Mouse (Mus musculus) hindbrain, embryonic 12.5 days (tissue): Measurements from ENCODE around the gene Sirt4. TPM values are rescaled to one million over a fixed set of nuclear protein-coding genes. Genes with fewer than 3 reads are reported as not detected.

ENCODE experiments used
- ATAC-seq: fragments of 200-750 bp; cut with Nextera tagmentation; 2 replicates; pipeline ENCODE4 v1.8.0; 2017; ENCODE audit warnings: moderate TSS enrichment; ENCODE audit not compliant: low FRiP score
- H3K27ac ChIP-seq: fragments of 300-500 bp; sonication (generic); 2 replicates; pipeline ENCODE4 v1.5.1; 2016; ENCODE audit warnings: mild to moderate bottlenecking
- H3K27me3 ChIP-seq: fragments of 300-500 bp; sonication (generic); 2 replicates; pipeline ENCODE4 v1.6.1; 2016; ENCODE audit warnings: mild to moderate bottlenecking
- H3K36me3 ChIP-seq: fragments of 300-500 bp; sonication (generic); 2 replicates; pipeline ENCODE4 v1.6.1; 2016; ENCODE audit warnings: mild to moderate bottlenecking
- H3K4me1 ChIP-seq: fragments of 300-500 bp; sonication (generic); 2 replicates; pipeline ENCODE4 v1.6.1; 2016
- H3K4me2 ChIP-seq: fragments of 300-500 bp; sonication (generic); replicated peaks from 2 replicates; pipeline ENCODE4 v1.6.1; 2016; ENCODE audit warnings: mild to moderate bottlenecking
- H3K4me3 ChIP-seq: fragments of 300-500 bp; sonication (generic); 2 replicates; pipeline ENCODE4 v1.5.1; 2016; ENCODE audit warnings: mild to moderate bottlenecking
- H3K9ac ChIP-seq: fragments of 300-500 bp; sonication (generic); 2 replicates; pipeline ENCODE4 v1.6.1; 2016; ENCODE audit warnings: mild to moderate bottlenecking, moderate library complexity
- H3K9me3 ChIP-seq: fragments of 300-500 bp; sonication (generic); replicated peaks from 2 replicates; pipeline ENCODE4 v1.6.1; 2016; ENCODE audit warnings: mild to moderate bottlenecking
- WGBS: fragments of 180-500 bp; shearing (Covaris S2); methylation state at CpG from one replicate; pipeline ENCODE4 v1.1.7; 2016; 5-methylcytosine and 5-hydroxymethylcytosine counted together
- polyA plus RNA-seq: library from polyadenylated mRNA; unstranded; fragments of >200 nt; fragmentation: Nextera tagmentation; extraction: Ambion mirVana; gene quantifications from 2 replicates; pipeline ENCODE4 v1.2.1, GENCODE M21; 2016

The Sirt4 gene
- polyA plus RNA-seq: 23.1 and 24.7 TPM in 2 replicates

DNA sequence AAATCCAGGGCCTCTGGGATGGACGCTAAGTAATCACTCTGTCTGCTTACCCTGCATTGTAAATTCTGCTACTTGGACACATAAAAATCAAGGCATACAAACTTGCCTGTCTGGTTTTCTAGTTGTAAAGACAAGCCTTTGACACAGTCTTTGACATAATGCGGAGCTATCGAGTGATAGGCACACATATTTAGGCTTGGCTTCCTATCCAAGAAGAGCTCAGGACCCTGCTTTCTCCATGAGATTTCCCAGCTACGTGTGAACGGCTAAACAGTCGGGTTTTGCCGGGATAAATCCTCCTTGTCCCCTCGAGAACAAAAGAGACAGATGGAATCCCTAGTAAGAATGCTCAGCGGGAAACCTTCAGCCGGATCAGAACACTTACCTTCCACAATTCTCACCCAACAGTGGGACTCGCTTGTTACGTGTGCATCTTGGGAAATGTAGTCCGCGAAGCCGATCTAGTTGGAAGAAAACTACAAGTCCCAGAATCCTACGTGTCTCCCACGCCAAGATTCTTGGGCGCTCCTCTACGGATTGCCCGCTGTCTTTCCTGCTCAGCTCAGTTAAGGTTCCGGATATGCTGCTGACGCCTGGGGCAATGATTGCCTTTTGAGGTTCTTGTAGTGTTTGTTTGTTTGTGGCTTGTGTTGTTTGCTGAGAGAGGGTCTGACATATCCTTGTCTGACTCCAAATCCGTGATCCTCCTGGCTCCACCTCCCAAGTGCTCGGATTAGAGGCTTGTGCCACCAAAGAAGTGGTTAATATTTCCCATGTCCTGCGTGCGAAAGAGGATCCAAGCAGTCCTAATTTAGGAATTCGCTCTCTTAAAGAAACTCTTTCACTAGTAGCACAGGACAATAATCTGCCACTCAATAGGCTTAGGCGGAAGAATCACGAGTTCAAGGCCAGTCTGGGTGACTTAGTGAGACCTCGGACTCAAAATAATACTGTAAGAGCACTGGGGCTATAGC lies at the start of gene Sirt4:
Sirt4 (minus strand) TSS at position 779 of the 974 bp plus-strand sequence.
- 9% methylated on average over 30 of the region's 30 CpGs for WGBS
- peak within 1 kb of the TSS; percentile 64 for H3K27ac ChIP-seq
- H3K9ac ChIP-seq: peak within 1 kb of the TSS; percentile 71
- H3K27me3 ChIP-seq: peaks cover 37% of the 10 kb centered on the region
- peaks cover 27% of the 10 kb centered on the region for H3K4me1 ChIP-seq
- H3K4me2 ChIP-seq: peak within 1 kb of the TSS; percentile 64
- H3K36me3 ChIP-seq: no peaks in the 10 kb centered on the region
- peak; percentile 78 for ATAC-seq
- H3K9me3 ChIP-seq: no peaks in the 10 kb centered on the region
- peak within 1 kb of the TSS; percentile 40 for H3K4me3 ChIP-seq

GRCm38 (mm10) chr5:115531671-115532270 lies 47.2 kb upstream of the Sirt4 start:
- no peaks in the 10 kb centered on the region for H3K36me3 ChIP-seq
- ATAC-seq: peak; percentile 17; the same call in 1 of the 2 replicates
- no peaks in the 10 kb centered on the region for H3K27me3 ChIP-seq
- no peak overlapping the region for H3K4me2 ChIP-seq
- H3K9ac ChIP-seq: peak overlapping the region; percentile 27; the same call in 1 of the 2 replicates
- H3K27ac ChIP-seq: peak overlapping the region; percentile 30; the same call in 1 of the 2 replicates
- H3K9me3 ChIP-seq: no peaks in the 10 kb centered on the region
- no peak overlapping the region for H3K4me3 ChIP-seq
- peaks cover 49% of the 10 kb centered on the region for H3K4me1 ChIP-seq
- 54% methylated on average over 18 of the region's 18 CpGs for WGBS

DNA sequence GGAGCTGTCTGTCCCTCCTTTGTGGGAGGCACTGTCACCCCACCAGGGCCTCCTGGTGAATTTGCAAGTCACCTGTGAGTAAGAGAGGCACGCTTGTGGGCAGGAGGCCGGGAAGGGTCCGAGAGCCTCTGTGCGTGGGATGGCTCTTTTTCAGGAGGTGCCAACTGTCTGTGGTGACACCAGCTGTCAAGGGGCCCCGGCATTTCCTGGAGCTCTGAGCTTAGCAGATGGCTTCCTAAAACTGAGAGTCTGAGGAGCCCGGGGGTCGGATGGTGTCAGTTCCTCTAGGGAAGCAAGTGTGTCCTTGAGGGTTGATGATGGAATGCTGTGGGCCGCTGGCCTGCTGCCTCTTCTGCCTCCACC lies 45.9 kb upstream of the Sirt4 start:
- Histone ChIP-seq H3K27me3 (no peaks in the 10 kb centered on the region), H3K4me1 (peaks cover 46% of the 10 kb centered on the region), H3K4me2 (no peak overlapping the region), H3K9me3 (no peaks in the 10 kb centered on the region), H3K36me3 (no peaks in the 10 kb centered on the region), H3K27ac (peak overlapping the region; percentile 26; the same call in 1 of the 2 replicates), H3K4me3 (no peak overlapping the region), H3K9ac (0 out of 2 replicates have a peak overlapping the region, but pooled peaks have one; percentile 24)
- 73% methylated on average over 8 of the region's 8 CpGs for WGBS
- ATAC-seq: no peak

DNA sequence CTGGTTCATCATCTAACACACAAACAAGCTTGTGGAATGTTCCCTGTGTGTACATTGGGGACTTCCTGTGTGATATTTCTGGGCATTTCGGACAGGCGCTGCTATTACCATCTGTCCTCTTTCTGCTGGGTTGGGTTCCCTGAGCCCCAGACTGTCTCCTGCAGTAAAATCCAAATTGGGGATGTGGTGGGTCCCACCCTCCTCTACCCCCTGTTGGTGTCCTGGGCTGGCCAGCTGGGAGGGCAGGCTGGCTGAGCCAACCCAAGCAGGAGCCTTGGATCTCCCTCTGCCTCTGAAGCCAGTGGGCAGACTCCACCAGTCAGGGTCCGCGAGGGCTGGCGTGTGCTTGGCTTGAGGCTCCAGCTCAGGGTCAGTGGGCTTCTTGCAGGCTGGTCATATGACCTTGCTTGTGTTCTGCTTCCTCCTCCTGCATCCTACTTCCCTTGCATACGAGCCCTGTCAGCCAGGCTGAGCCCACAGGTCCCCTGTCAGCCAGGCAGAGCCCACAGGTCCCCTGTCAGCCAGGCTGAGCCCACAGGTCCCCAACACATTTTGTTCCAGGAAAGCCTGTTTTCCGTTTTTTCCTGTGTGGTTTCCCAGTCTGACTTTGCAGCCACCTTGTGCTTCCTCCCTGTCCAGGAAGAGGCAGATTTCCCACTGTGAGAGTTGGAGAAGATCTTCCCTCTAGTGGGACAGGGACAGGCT lies 45.4 kb upstream of the Sirt4 start:
- 65% methylated on average over 7 of the region's 7 CpGs for WGBS
- no peaks in the 10 kb centered on the region for H3K9me3 ChIP-seq
- H3K9ac ChIP-seq: 0 out of 2 replicates have a peak overlapping the region, but pooled peaks have one; percentile 24
- no peak for ATAC-seq
- H3K4me1 ChIP-seq: peaks cover 45% of the 10 kb centered on the region
- no peak overlapping the region for H3K4me3 ChIP-seq
- H3K36me3 ChIP-seq: no peaks in the 10 kb centered on the region
- no peaks in the 10 kb centered on the region for H3K27me3 ChIP-seq
- H3K27ac ChIP-seq: peak overlapping the region; percentile 40
- no peak overlapping the region for H3K4me2 ChIP-seq

- 72% methylated on average over 8 of the region's 8 CpGs for WGBS
- no peak overlapping the region for H3K9ac ChIP-seq
- no peak overlapping the region for H3K27ac ChIP-seq
- no peak overlapping the region for H3K4me3 ChIP-seq
- H3K27me3 ChIP-seq: no peaks in the 10 kb centered on the region
- ATAC-seq: no peak
- H3K4me2 ChIP-seq: no peak overlapping the region
- no peaks in the 10 kb centered on the region for H3K36me3 ChIP-seq
- peaks cover 44% of the 10 kb centered on the region for H3K4me1 ChIP-seq
- no peaks in the 10 kb centered on the region for H3K9me3 ChIP-seq
These were observed 44.8 kb upstream of the Sirt4 start for GRCm38 (mm10) chr5:115529364-115529741.

DNA sequence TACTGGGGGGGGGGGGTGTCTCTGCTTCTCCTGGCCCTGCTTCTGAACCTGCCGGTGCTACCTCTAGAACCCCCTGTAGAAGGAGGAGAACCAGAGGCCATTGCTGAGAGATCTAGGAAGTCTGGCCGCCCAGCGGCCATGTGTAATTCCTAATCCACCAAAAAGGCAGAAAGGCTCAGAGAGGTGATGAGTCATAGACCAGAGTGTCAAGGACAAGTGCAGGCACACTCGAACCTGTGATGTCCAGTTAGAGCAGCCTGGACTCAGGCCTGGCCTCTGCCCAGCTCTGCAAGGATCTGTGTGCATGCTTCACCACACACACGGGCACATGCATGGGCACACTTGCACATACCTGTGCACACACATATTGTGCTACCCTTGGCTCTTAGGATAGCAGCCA lies 43.6 kb upstream of the Sirt4 start:
- WGBS: 92% methylated on average over 5 of the region's 5 CpGs
- Histone ChIP-seq H3K4me3 (no peak overlapping the region), H3K27me3 (no peaks in the 10 kb centered on the region), H3K9me3 (no peaks in the 10 kb centered on the region), H3K4me1 (peaks cover 50% of the 10 kb centered on the region), H3K9ac (no peak overlapping the region), H3K4me2 (no peak overlapping the region), H3K27ac (no peak overlapping the region), H3K36me3 (no peaks in the 10 kb centered on the region)
- ATAC-seq: no peak

GRCm38 (mm10) chr5:115526456-115527202 lies 42.1 kb upstream of the Sirt4 start:
- Histone ChIP-seq H3K36me3 (no peaks in the 10 kb centered on the region), H3K4me1 (peaks cover 49% of the 10 kb centered on the region), H3K9me3 (no peaks in the 10 kb centered on the region), H3K27ac (no peak overlapping the region), H3K9ac (no peak overlapping the region), H3K27me3 (no peaks in the 10 kb centered on the region), H3K4me3 (no peak overlapping the region), H3K4me2 (no peak overlapping the region)
- 89% methylated on average over 17 of the region's 17 CpGs for WGBS
- no peak for ATAC-seq

- ATAC-seq: no peak
- H3K27ac ChIP-seq: no peak overlapping the region
These were observed 41.4 kb upstream of the Sirt4 start for GRCm38 (mm10) chr5:115525943-115526342.

DNA sequence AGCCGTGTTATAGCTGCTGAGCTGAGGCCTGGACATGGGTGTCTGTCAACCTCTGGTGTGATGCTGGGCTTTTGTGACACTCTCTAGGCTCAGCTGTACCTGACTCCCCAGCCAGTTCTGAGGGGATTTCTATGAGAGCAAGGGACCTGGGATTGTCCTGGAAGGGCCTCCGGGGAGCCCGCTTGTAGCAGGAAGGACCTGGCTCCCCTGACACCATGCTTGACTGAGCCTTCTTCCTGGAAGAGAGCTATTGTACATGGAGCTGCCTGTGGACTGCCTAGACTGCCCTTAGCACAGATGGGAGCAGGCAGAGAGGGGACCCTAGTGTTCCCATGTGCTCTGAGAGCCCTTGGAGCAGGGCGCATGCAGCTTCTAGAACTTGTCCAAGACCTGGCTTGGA lies 40.9 kb upstream of the Sirt4 start:
- H3K4me2 ChIP-seq: no peak overlapping the region
- 87% methylated on average over 4 of the region's 4 CpGs for WGBS
- H3K4me3 ChIP-seq: no peak overlapping the region
- no peaks in the 10 kb centered on the region for H3K36me3 ChIP-seq
- no peaks in the 10 kb centered on the region for H3K27me3 ChIP-seq
- H3K9me3 ChIP-seq: no peaks in the 10 kb centered on the region
- ATAC-seq: no peak
- H3K27ac ChIP-seq: no peak overlapping the region; the same call in 1 of the 2 replicates
- H3K9ac ChIP-seq: no peak overlapping the region
- peaks cover 42% of the 10 kb centered on the region for H3K4me1 ChIP-seq

More at GRCm38 (mm10) chr5:115525943-115526342, 41.4 kb upstream of the Sirt4 start:
- no peak overlapping the region for H3K4me2 ChIP-seq
- H3K9me3 ChIP-seq: no peaks in the 10 kb centered on the region
- 83% methylated on average over 9 of the region's 9 CpGs for WGBS
- H3K9ac ChIP-seq: no peak overlapping the region
- peaks cover 47% of the 10 kb centered on the region for H3K4me1 ChIP-seq
- no peak overlapping the region for H3K4me3 ChIP-seq
- no peaks in the 10 kb centered on the region for H3K27me3 ChIP-seq
- H3K36me3 ChIP-seq: no peaks in the 10 kb centered on the region

GRCm38 (mm10) chr5:115524471-115524870 lies 39.9 kb upstream of the Sirt4 start:
- no peak overlapping the region for H3K27ac ChIP-seq
- peak overlapping the region; percentile 34; the same call in 1 of the 2 replicates for H3K4me2 ChIP-seq
- no peaks in the 10 kb centered on the region for H3K27me3 ChIP-seq
- no peak; the same call in 1 of the 2 replicates for ATAC-seq
- H3K36me3 ChIP-seq: no peaks in the 10 kb centered on the region
- H3K4me3 ChIP-seq: no peak overlapping the region
- 0 out of 2 replicates have a peak overlapping the region, but pooled peaks have one; percentile 9 for H3K9ac ChIP-seq
- H3K9me3 ChIP-seq: no peaks in the 10 kb centered on the region
- H3K4me1 ChIP-seq: peaks cover 37% of the 10 kb centered on the region
- 52% methylated on average over 12 of the region's 12 CpGs for WGBS

DNA sequence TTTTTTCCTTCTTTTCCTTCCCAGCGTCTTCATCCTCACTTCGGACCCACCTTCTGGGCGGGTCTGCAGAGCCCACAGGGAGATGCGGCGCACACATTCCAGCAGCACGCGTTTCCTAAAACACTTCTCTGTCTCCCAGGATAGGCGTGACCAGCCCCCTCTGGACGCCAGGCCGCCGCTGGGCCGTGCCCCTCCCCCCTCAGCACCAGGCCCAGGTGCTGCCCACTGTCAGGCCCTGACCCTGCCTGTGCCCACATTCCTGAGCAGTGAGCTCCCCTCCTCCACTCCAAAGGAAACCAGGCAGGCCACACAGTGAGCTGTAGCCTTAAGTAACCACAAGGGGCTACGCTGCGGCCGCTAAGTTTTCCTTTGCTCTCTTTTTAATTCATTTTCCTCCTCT lies 39.4 kb upstream of the Sirt4 start:
- no peak for ATAC-seq
- Histone ChIP-seq H3K9ac (0 out of 2 replicates have a peak overlapping the region, but pooled peaks have one; percentile 14), H3K27ac (peak overlapping the region; percentile 30; the same call in 1 of the 2 replicates), H3K4me3 (no peak overlapping the region), H3K4me2 (peak overlapping the region; percentile 34), H3K27me3 (no peaks in the 10 kb centered on the region), H3K36me3 (no peaks in the 10 kb centered on the region), H3K4me1 (peaks cover 37% of the 10 kb centered on the region), H3K9me3 (no peaks in the 10 kb centered on the region)
- 6% methylated on average over 15 of the region's 15 CpGs for WGBS
